9 mouse cellular contexts compared by ENCODE assay signal in the genomic region with DNA sequence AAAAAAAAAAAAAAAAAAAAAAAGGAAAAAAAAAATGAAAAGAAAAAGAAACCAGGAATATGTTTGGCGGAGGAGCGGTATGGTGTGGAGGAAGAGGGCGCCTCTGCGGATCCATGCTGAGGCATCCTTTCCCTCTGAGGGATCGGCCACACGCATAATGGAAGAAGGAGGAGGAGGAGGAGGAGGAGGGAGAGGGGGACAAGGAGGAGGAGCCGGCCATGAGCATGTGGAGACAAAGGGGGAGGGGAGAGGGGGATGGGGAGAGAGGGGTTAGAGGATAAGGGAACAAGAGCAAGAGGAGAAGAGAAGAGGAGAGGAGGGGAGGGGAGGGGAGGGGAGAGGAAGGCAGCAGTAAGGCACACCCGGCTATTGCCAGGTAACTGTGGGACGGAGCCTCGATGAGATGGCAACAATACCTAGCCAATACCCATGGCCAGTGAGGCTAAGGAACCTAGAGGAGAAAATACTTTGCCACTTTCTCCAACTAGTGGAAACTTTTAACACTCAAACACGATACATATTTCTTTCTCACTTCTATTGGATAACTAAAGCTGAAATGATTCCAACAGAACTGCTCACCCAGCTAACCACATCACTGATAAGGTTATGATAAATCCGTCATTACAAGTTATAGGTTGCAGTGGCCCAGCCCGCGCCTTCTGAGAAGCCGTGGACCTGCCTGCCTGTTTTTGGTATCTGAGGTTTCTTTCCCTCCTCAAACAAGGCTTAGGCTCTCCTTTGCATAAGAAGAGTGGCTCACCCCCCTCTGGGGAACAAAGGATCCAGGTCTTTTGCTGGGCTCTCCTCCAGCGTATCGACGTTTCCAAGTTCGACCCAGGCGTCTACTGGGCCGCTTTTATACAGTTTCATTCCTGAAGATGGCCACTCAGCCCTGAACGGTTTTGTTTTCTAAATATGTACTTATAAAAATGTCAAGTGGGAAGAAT. TPM values are rescaled to one million over a fixed set of nuclear protein-coding genes. Genes with fewer than 3 reads are reported as not detected.
A peak's percentile ranks its signal among the peaks of the same experiment; 100 is the strongest.
DNase-seq lines count a peak whose midpoint lies in the region; ATAC-seq lines count a peak whose summit lies in the region.
"Had no signal": no experiment of that assay in that cellular context is flagged by ENCODE, and none has a peak within 500 bp of the region (broad histone marks: within the 10 kb centered on the region; RNA-seq: fewer than 3 reads in every experiment).

No protein-coding gene starts in this region.

- DNase-seq in heart, postnatal 14 days: no peak
- peak; percentile 24 for DNase-seq in MN1 (ENCODE audit: low spot score)
- no peak for DNase-seq in layer of hippocampus, adult 8-10 months (ENCODE audit: low spot score in 2 of 2)
- DNase-seq in cerebellum, postnatal 25 days: no peak

- H3K27me3 ChIP-seq in heart, embryonic 16.5 days (ENCODE audit: control insufficient read depth, insufficient read depth, low read length): peaks cover 4% of the 10 kb centered on the region
- no peaks in the 10 kb centered on the region for H3K27me3 ChIP-seq in forebrain, embryonic 13.5 days
- H3K27me3 ChIP-seq in midbrain, embryonic 13.5 days: 0 out of 2 replicates have a peak, but pooled peaks cover 3% of the 10 kb centered on the region
- H3K27me3 ChIP-seq: megakaryocyte, embryonic 14.5 days had no signal

- H3K4me2 ChIP-seq in heart, embryonic 16.5 days (ENCODE audit: low read depth, low read length): peak overlapping the region; percentile 16
- H3K4me2 ChIP-seq in forebrain, embryonic 13.5 days: peak overlapping the region; percentile 30
- peak overlapping the region; percentile 32 for H3K4me2 ChIP-seq in midbrain, embryonic 13.5 days (replicated peaks)

- H3K36me3 ChIP-seq in heart, embryonic 16.5 days (ENCODE audit: control insufficient read depth, insufficient read depth): no peaks in the 10 kb centered on the region
- H3K36me3 ChIP-seq in forebrain, embryonic 13.5 days (ENCODE audit: poor library complexity, severe bottlenecking): no peaks in the 10 kb centered on the region
- no peaks in the 10 kb centered on the region for H3K36me3 ChIP-seq in midbrain, embryonic 13.5 days

- no peaks in the 10 kb centered on the region for H3K9me3 ChIP-seq in heart, embryonic 16.5 days (replicated peaks; ENCODE audit: control insufficient read depth, low read length)
- no peaks in the 10 kb centered on the region for H3K9me3 ChIP-seq in forebrain, embryonic 13.5 days (replicated peaks)
- H3K9me3 ChIP-seq in midbrain, embryonic 13.5 days: no peaks in the 10 kb centered on the region

- WGBS in heart, embryonic 16.5 days: 24% methylated on average over 21 of the region's 22 CpGs
- WGBS in forebrain, embryonic 13.5 days: 19% methylated on average over 21 of the region's 22 CpGs
- 13% methylated on average over 20 of the region's 22 CpGs for WGBS in midbrain, embryonic 13.5 days

- no peak overlapping the region for H3K4me3 ChIP-seq in heart, embryonic 16.5 days (ENCODE audit: low read length)
- no peak overlapping the region for H3K4me3 ChIP-seq in forebrain, embryonic 13.5 days
- peak overlapping the region; percentile 3; the same call in 1 of the 2 replicates for H3K4me3 ChIP-seq in midbrain, embryonic 13.5 days (replicated peaks)
- H3K4me3 ChIP-seq: megakaryocyte, embryonic 14.5 days had no signal

- no peak for ATAC-seq in heart, embryonic 16.5 days (replicated peaks; ENCODE audit: extremely low read depth, insufficient read depth, low FRiP score)
- ATAC-seq in forebrain, embryonic 13.5 days: no peak
- peak; percentile 49; the same call in 1 of the 2 replicates for ATAC-seq in midbrain, embryonic 13.5 days
- no peak for ATAC-seq in cerebellum, adult (ENCODE audit: insufficient number of reproducible peaks, low FRiP score, low TSS enrichment)

- H3K27ac ChIP-seq in heart, embryonic 16.5 days (ENCODE audit: low read length): no peak overlapping the region
- no peak overlapping the region for H3K27ac ChIP-seq in forebrain, embryonic 13.5 days
- no peak overlapping the region for H3K27ac ChIP-seq in midbrain, embryonic 13.5 days

- intact Hi-C loops in heart, postnatal 14 days (cut with DNase I): no loop called here

- no peak overlapping the region for H3K9ac ChIP-seq in heart, embryonic 16.5 days (ENCODE audit: low read length)
- H3K9ac ChIP-seq in forebrain, embryonic 13.5 days: no peak overlapping the region
- no peak overlapping the region for H3K9ac ChIP-seq in midbrain, embryonic 13.5 days (replicated peaks)

- no peaks in the 10 kb centered on the region; the same call in 1 of the 2 replicates for H3K4me1 ChIP-seq in heart, embryonic 16.5 days (ENCODE audit: control insufficient read depth, insufficient read depth, low read length)
- H3K4me1 ChIP-seq in forebrain, embryonic 13.5 days: peaks cover 19% of the 10 kb centered on the region
- peaks cover 17% of the 10 kb centered on the region for H3K4me1 ChIP-seq in midbrain, embryonic 13.5 days (replicated peaks)
- H3K4me1 ChIP-seq: megakaryocyte, embryonic 14.5 days had no signal

RNA-seq across cellular contexts. Expression of a gene that starts 13.4 kb away (rescaled TPM):
- 17.0 and 19.8 TPM in 2 replicates for polyA plus RNA-seq in heart, embryonic 16.5 days (2015; fragmentation: Nextera tagmentation; extraction: Ambion mirVana)
- 10 to 100 TPM; 26.9 to 28.3 TPM for total RNA-seq in heart, postnatal 14 days (2021)
- 25.7 and 27.8 TPM in 2 replicates for polyA plus RNA-seq in forebrain, embryonic 13.5 days (2015; fragmentation: Nextera tagmentation; extraction: Ambion mirVana)
- polyA plus RNA-seq in midbrain, embryonic 13.5 days (2015; fragmentation: Nextera tagmentation; extraction: Ambion mirVana): 25.1 and 29.4 TPM in 2 replicates
- 10 to 100 TPM; 52.4 to 66.5 (median 60.7) TPM for total RNA-seq in layer of hippocampus, adult 8-10 months (2022)
